Mouse (Mus musculus): ENCODE data around the gene Timmdc1.

Timmdc1 gene

GRCm38 (mm10) chr16:38461749-38462148 is 60.7 kb downstream of the Timmdc1 start:
- DNase-seq: no peak

- DNase-seq: no peak
Measured at GRCm38 (mm10) chr16:38459990-38460389, 62.5 kb downstream of the Timmdc1 start.

- no peak for DNase-seq
Measured at GRCm38 (mm10) chr16:38458600-38459280, 63.7 kb downstream of the Timmdc1 start.

GRCm38 (mm10) chr16:38456812-38457567 is 65.5 kb downstream of the Timmdc1 start:
- DNase-seq: no peak

- DNase-seq: no peak
Measured at GRCm38 (mm10) chr16:38455511-38456418, 66.7 kb downstream of the Timmdc1 start, which contains the start of gene Cd80. Cd80 (plus strand) TSS chr16:38455561.

- DNase-seq: no peak
Measured at GRCm38 (mm10) chr16:38454533-38455254, 67.8 kb downstream of the Timmdc1 start.

- no peak for DNase-seq
Measured at GRCm38 (mm10) chr16:38453952-38454351, 68.5 kb downstream of the Timmdc1 start.

- no peak for DNase-seq
Measured at GRCm38 (mm10) chr16:38453203-38453553, 69.3 kb downstream of the Timmdc1 start.

GRCm38 (mm10) chr16:38452442-38453202 is 69.8 kb downstream of the Timmdc1 start, which contains the start of gene Adprh:
Adprh (minus strand) TSS chr16:38452703.
- peak; percentile 87 for DNase-seq

- DNase-seq: no peak
Measured at GRCm38 (mm10) chr16:38451421-38452205, 70.8 kb downstream of the Timmdc1 start.

GRCm38 (mm10) chr16:38450707-38451106 is 71.8 kb downstream of the Timmdc1 start:
- DNase-seq: no peak

GRCm38 (mm10) chr16:38448458-38448857 is 74.0 kb downstream of the Timmdc1 start:
- no peak for DNase-seq

Data from thymus, postnatal 4 days (tissue).